Mouse (Mus musculus) intestine, embryonic 15.5 days (tissue): Measurements from ENCODE around the gene Mdh1b. TPM values are rescaled to one million over a fixed set of nuclear protein-coding genes. Genes with fewer than 3 reads are reported as not detected.
A peak's percentile ranks its signal among the peaks of the same experiment; 100 is the strongest.

Experiments used
- ATAC-seq: fragments of 200-750 bp; cut with Nextera tagmentation; 2 replicates; pipeline ENCODE4 v1.8.0; 2017; ENCODE audit warnings: moderate TSS enrichment, moderate library complexity
- H3K27ac ChIP-seq: fragments of 300-500 bp; sonication (generic); 2 replicates; pipeline ENCODE4 v1.5.1; 2015; ENCODE audit warnings: mild to moderate bottlenecking, inconsistent platforms
- H3K27me3 ChIP-seq: fragments of 300-500 bp; sonication (generic); replicated peaks from 2 replicates; pipeline ENCODE4 v1.6.1; 2015; ENCODE audit warnings: inconsistent platforms
- H3K36me3 ChIP-seq: fragments of 300-500 bp; sonication (generic); 2 replicates; pipeline ENCODE4 v1.6.1; 2015; ENCODE audit warnings: inconsistent platforms
- H3K4me1 ChIP-seq: fragments of 300-500 bp; sonication (generic); replicated peaks from 2 replicates; pipeline ENCODE4 v1.6.1; 2015; ENCODE audit warnings: inconsistent platforms
- H3K4me2 ChIP-seq: fragments of 300-500 bp; sonication (generic); replicated peaks from 2 replicates; pipeline ENCODE4 v1.6.1; 2015; ENCODE audit warnings: mild to moderate bottlenecking, inconsistent platforms
- H3K4me3 ChIP-seq: fragments of 300-500 bp; sonication (generic); replicated peaks from 2 replicates; pipeline ENCODE4 v1.5.1; 2015; ENCODE audit warnings: inconsistent platforms
- H3K9ac ChIP-seq: fragments of 300-500 bp; sonication (generic); 2 replicates; pipeline ENCODE4 v1.6.1; 2015; ENCODE audit warnings: inconsistent platforms
- H3K9me3 ChIP-seq: fragments of 300-500 bp; sonication (generic); 2 replicates; pipeline ENCODE4 v1.6.1; 2016; ENCODE audit warnings: inconsistent platforms
- WGBS: fragments of 180-500 bp; shearing (Covaris S2); methylation state at CpG from one replicate; pipeline ENCODE4 v1.1.7; 2015; 5-methylcytosine and 5-hydroxymethylcytosine counted together
- polyA plus RNA-seq: library from polyadenylated mRNA; unstranded; fragments of >200 nt; fragmentation: Nextera tagmentation; extraction: Ambion mirVana; gene quantifications from 2 replicates; pipeline ENCODE4 v1.2.1, GENCODE M21; 2015

The Mdh1b gene
- not detected in 2 replicates for polyA plus RNA-seq

- ATAC-seq, result peak; percentile 97
- peak within 1 kb of the TSS; percentile 64 for H3K4me2 ChIP-seq
- no peaks in the 10 kb centered on the region for H3K27me3 ChIP-seq
- H3K4me1 ChIP-seq, result peaks cover 6% of the 10 kb centered on the region; the same call in 1 of the 2 replicates
- 0% methylated on average over 31 of the region's 31 CpGs for WGBS
- H3K4me3 ChIP-seq, result peak within 1 kb of the TSS; percentile 53
- no peaks in the 10 kb centered on the region for H3K9me3 ChIP-seq
- H3K9ac ChIP-seq, result peak within 1 kb of the TSS; percentile 51
- no peak within 1 kb of the TSS for H3K27ac ChIP-seq
- no peaks in the 10 kb centered on the region for H3K36me3 ChIP-seq
Observed at GRCm38 (mm10) chr1:63730240-63730771, at the start of gene Mdh1b, which contains the start of gene Fastkd2. Gene Mdh1b (minus strand): TSS chr1:63730318. Gene Fastkd2 (plus strand): TSS chr1:63730614.

GRCm38 (mm10) chr1:63776902-63777630 lies 46.9 kb upstream of the Mdh1b start:
- H3K27me3 ChIP-seq, result no peaks in the 10 kb centered on the region
- no peaks in the 10 kb centered on the region for H3K36me3 ChIP-seq
- H3K4me3 ChIP-seq, result no peak overlapping the region
- H3K9me3 ChIP-seq, result no peaks in the 10 kb centered on the region; the same call in 1 of the 2 replicates
- H3K9ac ChIP-seq, result no peak overlapping the region
- H3K4me2 ChIP-seq, result no peak overlapping the region
- no peaks in the 10 kb centered on the region for H3K4me1 ChIP-seq
- H3K27ac ChIP-seq, result no peak overlapping the region
- ATAC-seq, result no peak
- 52% methylated on average over 4 of the region's 4 CpGs for WGBS

DNA sequence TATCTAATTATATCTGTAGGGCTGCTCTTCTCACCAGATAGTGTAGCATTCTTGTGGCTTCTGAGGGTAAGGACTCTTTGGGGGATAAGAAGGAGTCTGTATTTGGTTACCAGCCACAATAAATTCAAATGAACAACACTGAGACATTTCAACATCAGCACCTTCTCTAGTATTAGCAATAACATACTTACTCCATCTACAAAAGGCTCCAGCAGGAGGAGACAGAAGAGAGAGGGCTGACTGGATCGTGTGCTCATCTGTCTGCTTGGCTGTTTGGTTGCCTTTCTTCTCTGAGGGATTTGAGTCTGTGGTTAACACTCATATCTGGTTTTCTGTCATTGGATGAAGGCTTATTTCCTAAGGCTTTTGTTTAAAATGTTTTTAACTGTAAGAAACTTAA lies 46.3 kb upstream of the Mdh1b start:
- H3K36me3 ChIP-seq, result no peaks in the 10 kb centered on the region
- no peaks in the 10 kb centered on the region for H3K27me3 ChIP-seq
- H3K4me2 ChIP-seq, result no peak overlapping the region
- H3K9ac ChIP-seq, result no peak overlapping the region
- H3K4me1 ChIP-seq, result no peaks in the 10 kb centered on the region
- H3K4me3 ChIP-seq, result no peak overlapping the region
- no peaks in the 10 kb centered on the region; the same call in 1 of the 2 replicates for H3K9me3 ChIP-seq
- WGBS, result 50% methylated on average over 1 of the region's 1 CpGs
- H3K27ac ChIP-seq, result no peak overlapping the region
- no peak for ATAC-seq

DNA sequence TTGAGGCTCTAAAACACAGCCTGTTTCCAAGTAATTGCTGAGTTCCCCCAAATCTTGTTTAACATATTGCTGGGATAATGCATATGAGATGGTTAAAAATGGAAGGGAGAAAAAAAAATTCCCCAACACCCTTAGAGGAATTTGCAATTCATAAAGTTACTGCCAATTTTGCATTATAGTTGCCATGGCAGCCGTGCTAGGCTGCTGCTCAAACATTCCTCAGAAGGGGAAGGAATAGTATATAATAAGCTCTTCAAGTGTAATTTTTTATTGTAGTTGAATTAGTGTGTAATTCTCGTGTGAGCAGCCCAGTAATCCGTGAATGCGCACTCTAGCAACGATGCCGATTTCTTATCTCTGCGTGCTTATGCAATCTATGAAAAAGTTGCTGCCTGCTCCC lies 40.2 kb upstream of the Mdh1b start:
- H3K27ac ChIP-seq, result no peak overlapping the region
- no peaks in the 10 kb centered on the region; the same call in 1 of the 2 replicates for H3K9me3 ChIP-seq
- H3K4me3 ChIP-seq, result no peak overlapping the region
- 73% methylated on average over 7 of the region's 7 CpGs for WGBS
- ATAC-seq, result no peak
- H3K4me2 ChIP-seq, result no peak overlapping the region
- H3K27me3 ChIP-seq, result no peaks in the 10 kb centered on the region
- no peaks in the 10 kb centered on the region for H3K36me3 ChIP-seq
- no peak overlapping the region for H3K9ac ChIP-seq
- H3K4me1 ChIP-seq, result no peaks in the 10 kb centered on the region

GRCm38 (mm10) chr1:63769167-63769566 lies 39.0 kb upstream of the Mdh1b start, which contains the start of gene 4933402D24Rik:
Gene 4933402D24Rik (minus strand): TSS chr1:63769267.
- Histone ChIP-seq H3K27ac (no peak within 1 kb of the TSS), H3K36me3 (no peaks in the 10 kb centered on the region), H3K4me1 (no peaks in the 10 kb centered on the region), H3K4me2 (no peak within 1 kb of the TSS), H3K27me3 (no peaks in the 10 kb centered on the region), H3K9ac (no peak within 1 kb of the TSS), H3K9me3 (no peaks in the 10 kb centered on the region), H3K4me3 (no peak within 1 kb of the TSS)
- 74% methylated on average over 5 of the region's 5 CpGs for WGBS
- ATAC-seq, result no peak

DNA sequence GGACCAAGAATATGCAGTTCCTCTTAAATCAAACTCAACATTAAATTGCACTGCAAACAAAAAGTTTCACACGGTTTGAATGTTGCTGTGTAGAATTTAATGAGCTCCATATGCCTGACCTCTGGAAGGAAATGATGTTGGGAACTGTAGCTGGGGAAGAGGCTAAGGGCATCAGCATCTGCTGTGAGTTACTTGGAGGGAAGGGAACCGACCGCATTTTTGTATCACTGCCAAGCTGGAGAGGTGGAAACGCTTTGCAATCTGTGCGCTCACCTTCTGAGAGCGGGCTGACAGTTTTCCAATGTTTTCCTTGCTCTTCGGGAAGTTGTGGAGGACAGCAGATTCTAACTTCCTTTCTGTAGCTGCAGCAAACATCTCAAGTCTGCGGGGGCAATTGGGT lies 38.0 kb upstream of the Mdh1b start:
- Histone ChIP-seq H3K27ac (no peak overlapping the region), H3K4me3 (no peak overlapping the region)
- no peak for ATAC-seq

GRCm38 (mm10) chr1:63764395-63764794 lies 34.3 kb upstream of the Mdh1b start:
- no peak overlapping the region for H3K27ac ChIP-seq
- H3K9me3 ChIP-seq, result no peaks in the 10 kb centered on the region
- no peak overlapping the region for H3K9ac ChIP-seq
- no peaks in the 10 kb centered on the region for H3K4me1 ChIP-seq
- H3K4me3 ChIP-seq, result no peak overlapping the region
- H3K4me2 ChIP-seq, result no peak overlapping the region
- ATAC-seq, result no peak
- H3K36me3 ChIP-seq, result no peaks in the 10 kb centered on the region
- 85% methylated on average over 7 of the region's 7 CpGs for WGBS
- H3K27me3 ChIP-seq, result no peaks in the 10 kb centered on the region

More for the DNA sequence above, 38.0 kb upstream of the Mdh1b start:
- no peaks in the 10 kb centered on the region for H3K9me3 ChIP-seq
- no peaks in the 10 kb centered on the region for H3K27me3 ChIP-seq
- H3K4me1 ChIP-seq, result no peaks in the 10 kb centered on the region
- WGBS, result 51% methylated on average over 8 of the region's 8 CpGs
- H3K9ac ChIP-seq, result no peak overlapping the region
- H3K4me2 ChIP-seq, result no peak overlapping the region
- no peaks in the 10 kb centered on the region for H3K36me3 ChIP-seq

GRCm38 (mm10) chr1:63763881-63764386 lies 33.8 kb upstream of the Mdh1b start:
- H3K27me3 ChIP-seq, result no peaks in the 10 kb centered on the region
- no peak overlapping the region for H3K27ac ChIP-seq
- WGBS, result 49% methylated on average over 7 of the region's 7 CpGs
- H3K36me3 ChIP-seq, result no peaks in the 10 kb centered on the region
- no peak overlapping the region for H3K4me3 ChIP-seq
- H3K9me3 ChIP-seq, result no peaks in the 10 kb centered on the region
- no peak for ATAC-seq
- H3K4me1 ChIP-seq, result no peaks in the 10 kb centered on the region
- H3K9ac ChIP-seq, result no peak overlapping the region
- H3K4me2 ChIP-seq, result no peak overlapping the region

- Histone ChIP-seq H3K9ac (no peak overlapping the region), H3K27ac (no peak overlapping the region)
- 32% methylated on average over 3 of the region's 3 CpGs for WGBS
Observed at GRCm38 (mm10) chr1:63763212-63763694, 33.1 kb upstream of the Mdh1b start.

GRCm38 (mm10) chr1:63756005-63756404 lies 25.9 kb upstream of the Mdh1b start:
- Histone ChIP-seq H3K4me1 (no peaks in the 10 kb centered on the region), H3K36me3 (peaks cover 4% of the 10 kb centered on the region; the same call in 1 of the 2 replicates), H3K9me3 (no peaks in the 10 kb centered on the region), H3K4me3 (no peak overlapping the region), H3K4me2 (no peak overlapping the region), H3K27ac (no peak overlapping the region), H3K27me3 (no peaks in the 10 kb centered on the region), H3K9ac (no peak overlapping the region)
- WGBS, result 66% methylated on average over 2 of the region's 2 CpGs
- no peak for ATAC-seq

More at GRCm38 (mm10) chr1:63763212-63763694, 33.1 kb upstream of the Mdh1b start:
- no peaks in the 10 kb centered on the region for H3K9me3 ChIP-seq
- H3K27me3 ChIP-seq, result no peaks in the 10 kb centered on the region
- no peak overlapping the region for H3K4me2 ChIP-seq
- H3K36me3 ChIP-seq, result no peaks in the 10 kb centered on the region
- H3K4me3 ChIP-seq, result no peak overlapping the region
- ATAC-seq, result peak; percentile 43; the same call in 1 of the 2 replicates
- no peaks in the 10 kb centered on the region for H3K4me1 ChIP-seq

- peak overlapping the region; percentile 53 for H3K4me3 ChIP-seq
- no peaks in the 10 kb centered on the region for H3K9me3 ChIP-seq
- H3K36me3 ChIP-seq, result no peaks in the 10 kb centered on the region
- peak overlapping the region; percentile 64 for H3K4me2 ChIP-seq
- no peak; the same call in 1 of the 2 replicates for ATAC-seq
- no peak overlapping the region for H3K27ac ChIP-seq
- H3K9ac ChIP-seq, result 0 out of 2 replicates have a peak overlapping the region, but pooled peaks have one; percentile 11
- 48% methylated on average over 8 of the region's 8 CpGs for WGBS
- H3K27me3 ChIP-seq, result no peaks in the 10 kb centered on the region
- H3K4me1 ChIP-seq, result peaks cover 6% of the 10 kb centered on the region; the same call in 1 of the 2 replicates
Observed at GRCm38 (mm10) chr1:63729796-63730195, 322 bp downstream of the Mdh1b start.

- Histone ChIP-seq H3K9ac (no peak overlapping the region), H3K27me3 (no peaks in the 10 kb centered on the region), H3K27ac (no peak overlapping the region), H3K36me3 (no peaks in the 10 kb centered on the region), H3K4me2 (no peak overlapping the region), H3K4me1 (no peaks in the 10 kb centered on the region), H3K4me3 (no peak overlapping the region), H3K9me3 (no peaks in the 10 kb centered on the region)
- 83% methylated on average over 7 of the region's 7 CpGs for WGBS
- ATAC-seq, result no peak
Observed at GRCm38 (mm10) chr1:63720161-63720560, 10.0 kb downstream of the Mdh1b start.
